Mouse (Mus musculus) intestine, embryonic 16.5 days (tissue): Measurements from ENCODE around the gene Gm45062. TPM values are rescaled to one million over a fixed set of nuclear protein-coding genes. Genes with fewer than 3 reads are reported as not detected.

Experiments used
- ATAC-seq: fragments of 200-750 bp; cut with Nextera tagmentation; 2 replicates; pipeline ENCODE4 v1.8.0; 2017; ENCODE audit warnings: moderate TSS enrichment, moderate library complexity
- H3K27ac ChIP-seq: fragments of 300-500 bp; sonication (generic); 2 replicates; pipeline ENCODE4 v1.5.1; 2014; ENCODE audit warnings: mild to moderate bottlenecking, low read length
- H3K27me3 ChIP-seq: fragments of 300-500 bp; sonication (generic); replicated peaks from 2 replicates; pipeline ENCODE4 v1.6.1; 2014; ENCODE audit warnings: low read length, control low read depth, mixed read lengths; ENCODE audit not compliant: control insufficient read depth, insufficient read depth
- H3K36me3 ChIP-seq: fragments of 300-500 bp; sonication (generic); 2 replicates; pipeline ENCODE4 v1.6.1; 2014; ENCODE audit warnings: low read length, control low read depth; ENCODE audit not compliant: control insufficient read depth, insufficient read depth
- H3K4me1 ChIP-seq: fragments of 300-500 bp; sonication (generic); 2 replicates; pipeline ENCODE4 v1.6.1; 2014; ENCODE audit warnings: low read length, control low read depth, mixed read lengths; ENCODE audit not compliant: control insufficient read depth, insufficient read depth
- H3K4me2 ChIP-seq: fragments of 300-500 bp; sonication (generic); 2 replicates; pipeline ENCODE4 v1.6.1; 2014; ENCODE audit warnings: low read depth, low read length, control low read depth
- H3K4me3 ChIP-seq: fragments of 300-500 bp; sonication (generic); 2 replicates; pipeline ENCODE4 v1.5.1; 2014; ENCODE audit warnings: mild to moderate bottlenecking, low read length
- H3K9ac ChIP-seq: fragments of 300-500 bp; sonication (generic); 2 replicates; pipeline ENCODE4 v1.6.1; 2014; ENCODE audit warnings: low read depth, low read length
- H3K9me3 ChIP-seq: fragments of 300-500 bp; sonication (generic); 2 replicates; pipeline ENCODE4 v1.6.1; 2016; ENCODE audit warnings: low read length, control low read depth; ENCODE audit not compliant: control insufficient read depth
- WGBS: fragments of 180-500 bp; shearing (Covaris S2); extraction: QIAGEN DNeasy Blood & Tissue Kit; methylation state at CpG from one replicate; pipeline ENCODE4 v1.1.7; 2014; 5-methylcytosine and 5-hydroxymethylcytosine counted together
- polyA plus RNA-seq: library from polyadenylated mRNA; unstranded; fragments of >200 nt; fragmentation: Nextera tagmentation; extraction: Ambion mirVana; gene quantifications from 2 replicates; pipeline ENCODE4 v1.2.1, GENCODE M21; 2015

Gm45062 gene
- 5.6 and 6.2 TPM in 2 replicates for polyA plus RNA-seq

- Histone ChIP-seq H3K27me3 (no peaks in the 10 kb centered on the region), H3K4me3 (peak within 1 kb of the TSS; percentile 78), H3K27ac (peak within 1 kb of the TSS; percentile 70), H3K4me1 (0 out of 2 replicates have a peak, but pooled peaks cover 3% of the 10 kb centered on the region), H3K9ac (peak within 1 kb of the TSS; percentile 86), H3K9me3 (no peaks in the 10 kb centered on the region), H3K36me3 (no peaks in the 10 kb centered on the region), H3K4me2 (peak within 1 kb of the TSS; percentile 88)
- ATAC-seq: peak; percentile 100
- under 1% methylated on average over 64 of the region's 64 CpGs for WGBS
Observed at GRCm38 (mm10) chr6:8259004-8259666, at the start of gene Gm45062, which contains the start of the genes Rpa3 and Umad1. Gm45062 (plus strand) TSS chr6:8259450. Rpa3 (minus strand) TSS chr6:8259173. Umad1 (plus strand) TSS chr6:8259288.

GRCm38 (mm10) chr6:8209866-8210186, 49.4 kb upstream of the Gm45062 start:
- 8% methylated on average over 10 of the region's 10 CpGs for WGBS
- Histone ChIP-seq H3K27ac (peak overlapping the region; percentile 95), H3K27me3 (no peaks in the 10 kb centered on the region), H3K36me3 (no peaks in the 10 kb centered on the region), H3K9me3 (no peaks in the 10 kb centered on the region), H3K9ac (peak overlapping the region; percentile 93), H3K4me2 (peak overlapping the region; percentile 55), H3K4me3 (peak overlapping the region; percentile 81), H3K4me1 (peaks cover 6% of the 10 kb centered on the region; the same call in 1 of the 2 replicates)
- ATAC-seq: no peak

GRCm38 (mm10) chr6:8210661-8211060, 48.6 kb upstream of the Gm45062 start:
- Histone ChIP-seq H3K9me3 (no peaks in the 10 kb centered on the region), H3K4me3 (no peak overlapping the region), H3K27ac (no peak overlapping the region), H3K36me3 (no peaks in the 10 kb centered on the region), H3K27me3 (no peaks in the 10 kb centered on the region), H3K9ac (no peak overlapping the region), H3K4me2 (no peak overlapping the region), H3K4me1 (peaks cover 6% of the 10 kb centered on the region; the same call in 1 of the 2 replicates)
- 91% methylated on average over 3 of the region's 3 CpGs for WGBS
- no peak for ATAC-seq

GRCm38 (mm10) chr6:8227035-8227434, 32.2 kb upstream of the Gm45062 start:
- no peak overlapping the region for H3K4me3 ChIP-seq
- no peaks in the 10 kb centered on the region for H3K4me1 ChIP-seq
- ATAC-seq: no peak
- H3K9ac ChIP-seq: no peak overlapping the region
- H3K4me2 ChIP-seq: no peak overlapping the region
- no peaks in the 10 kb centered on the region for H3K9me3 ChIP-seq
- H3K27ac ChIP-seq: no peak overlapping the region
- no peaks in the 10 kb centered on the region for H3K27me3 ChIP-seq
- no peaks in the 10 kb centered on the region for H3K36me3 ChIP-seq
- 76% methylated on average over 3 of the region's 3 CpGs for WGBS

- no peak overlapping the region for H3K27ac ChIP-seq
- whole genome bisulfite sequencing: 93% methylated on average over 3 of the region's 3 CpGs
- no peaks in the 10 kb centered on the region for H3K9me3 ChIP-seq
- ATAC-seq: no peak
- no peak overlapping the region for H3K9ac ChIP-seq
- H3K4me3 ChIP-seq: no peak overlapping the region
- H3K27me3 ChIP-seq: no peaks in the 10 kb centered on the region
- H3K4me2 ChIP-seq: no peak overlapping the region
- no peaks in the 10 kb centered on the region for H3K4me1 ChIP-seq
- H3K36me3 ChIP-seq: no peaks in the 10 kb centered on the region
Observed at GRCm38 (mm10) chr6:8228596-8228995, 30.7 kb upstream of the Gm45062 start.

- 0 out of 2 replicates have a peak, but pooled peaks cover 3% of the 10 kb centered on the region for H3K4me1 ChIP-seq
- peak overlapping the region; percentile 63 for H3K27ac ChIP-seq
- peak overlapping the region; percentile 73 for H3K4me2 ChIP-seq
- H3K9me3 ChIP-seq: no peaks in the 10 kb centered on the region
- peak overlapping the region; percentile 86 for H3K9ac ChIP-seq
- 3% methylated on average over 6 of the region's 6 CpGs for WGBS
- no peak for ATAC-seq
- H3K4me3 ChIP-seq: peak overlapping the region; percentile 78
- no peaks in the 10 kb centered on the region for H3K27me3 ChIP-seq
- no peaks in the 10 kb centered on the region for H3K36me3 ChIP-seq
Observed at GRCm38 (mm10) chr6:8258316-8258715, 934 bp upstream of the Gm45062 start.

- H3K9ac ChIP-seq: peak overlapping the region; percentile 76
- under 1% methylated on average over 8 of the region's 8 CpGs for WGBS
- peak overlapping the region; percentile 78 for H3K4me3 ChIP-seq
- H3K27me3 ChIP-seq: no peaks in the 10 kb centered on the region
- peak overlapping the region; percentile 88 for H3K4me2 ChIP-seq
- H3K36me3 ChIP-seq: no peaks in the 10 kb centered on the region
- no peak for ATAC-seq
- peak overlapping the region; percentile 70 for H3K27ac ChIP-seq
- 0 out of 2 replicates have a peak, but pooled peaks cover 3% of the 10 kb centered on the region for H3K4me1 ChIP-seq
- no peaks in the 10 kb centered on the region for H3K9me3 ChIP-seq
Observed at GRCm38 (mm10) chr6:8259667-8260044, 406 bp downstream of the Gm45062 start.

GRCm38 (mm10) chr6:8271047-8271446, 11.8 kb downstream of the Gm45062 start:
- H3K4me2 ChIP-seq: no peak overlapping the region
- no peaks in the 10 kb centered on the region; the same call in 1 of the 2 replicates for H3K4me1 ChIP-seq
- WGBS: 77% methylated on average over 3 of the region's 3 CpGs
- no peak overlapping the region for H3K9ac ChIP-seq
- peak; percentile 68 for ATAC-seq
- no peak overlapping the region for H3K27ac ChIP-seq
- H3K4me3 ChIP-seq: no peak overlapping the region
- no peaks in the 10 kb centered on the region for H3K9me3 ChIP-seq
- no peaks in the 10 kb centered on the region for H3K36me3 ChIP-seq
- no peaks in the 10 kb centered on the region for H3K27me3 ChIP-seq

- 40% methylated on average over 6 of the region's 6 CpGs for WGBS
- H3K4me1 ChIP-seq: no peaks in the 10 kb centered on the region; the same call in 1 of the 2 replicates
- no peak overlapping the region for H3K4me3 ChIP-seq
- no peak overlapping the region for H3K9ac ChIP-seq
- no peaks in the 10 kb centered on the region for H3K9me3 ChIP-seq
- H3K4me2 ChIP-seq: no peak overlapping the region
- H3K36me3 ChIP-seq: no peaks in the 10 kb centered on the region
- H3K27me3 ChIP-seq: no peaks in the 10 kb centered on the region
- no peak for ATAC-seq
- H3K27ac ChIP-seq: no peak overlapping the region
Observed at GRCm38 (mm10) chr6:8274387-8275054, 15.3 kb downstream of the Gm45062 start.
